Mouse (Mus musculus) liver, postnatal 0 days (tissue): ENCODE results near the gene Bud13.

Experiments
- CTCF ChIP-seq: sonication (generic); IDR thresholded peaks from 2 replicates; pipeline ENCODE4 v1.5.1; 2016; ENCODE audit warnings: antibody characterized with exemption, low read depth
- EP300 ChIP-seq: IDR thresholded peaks from 2 replicates; pipeline ENCODE4 v1.6.1; 2016; ENCODE audit warnings: antibody characterized with exemption, low read depth, mild to moderate bottlenecking

- TF ChIP-seq EP300: no peak
- TF ChIP-seq CTCF: no peak
These were observed 32.1 kb downstream of the Bud13 start for GRCm38 (mm10) chr9:46314921-46315320.
